27 mouse cellular contexts compared by ENCODE assay signal in genomic region chr3:150530966-150531365, GRCm38 (mm10).
A peak's percentile ranks its signal among the peaks of the same experiment; 100 is the strongest.
DNase-seq lines count a peak whose midpoint lies in the region; ATAC-seq and TF ChIP-seq lines count a peak whose summit lies in the region.
"Had no signal": no experiment of that assay in that cellular context is flagged by ENCODE, and none has a peak within 500 bp of the region (broad histone marks: within the 10 kb centered on the region; RNA-seq: fewer than 3 reads in every experiment).

No protein-coding gene starts in this region.

- no peak for TF ChIP-seq CTCF in forebrain, postnatal 0 days (IDR thresholded peaks at IDR 0.05; ENCODE audit: low read depth)

- no peak overlapping the region for H3K9ac ChIP-seq in forebrain, postnatal 0 days
- H3K9ac ChIP-seq in forebrain, embryonic 15.5 days (replicated peaks): no peak overlapping the region
- H3K9ac ChIP-seq in liver, embryonic 12.5 days: no peak overlapping the region
- H3K9ac ChIP-seq: embryonic facial prominence, embryonic 13.5 days; forebrain, embryonic 12.5 days; hindbrain, embryonic 12.5 days; hindbrain, embryonic 15.5 days had no signal

- H3K27ac ChIP-seq in forebrain, postnatal 0 days (ENCODE audit: low read depth, low read length): no peak overlapping the region
- H3K27ac ChIP-seq in forebrain, embryonic 15.5 days (replicated peaks): no peak overlapping the region
- H3K27ac ChIP-seq in liver, embryonic 12.5 days: no peak overlapping the region
- H3K27ac ChIP-seq: embryonic facial prominence, embryonic 10.5 days; embryonic facial prominence, embryonic 13.5 days; forebrain, embryonic 12.5 days; gastrocnemius, adult 2 months; hindbrain, embryonic 12.5 days; hindbrain, embryonic 15.5 days had no signal

- H3K4me2 ChIP-seq in forebrain, postnatal 0 days (ENCODE audit: low read depth): no peak overlapping the region
- H3K4me2 ChIP-seq in forebrain, embryonic 15.5 days (replicated peaks): no peak overlapping the region
- no peak overlapping the region for H3K4me2 ChIP-seq in liver, embryonic 12.5 days
- H3K4me2 ChIP-seq: embryonic facial prominence, embryonic 13.5 days; forebrain, embryonic 12.5 days; heart, embryonic 11.5 days; hindbrain, embryonic 12.5 days; hindbrain, embryonic 15.5 days had no signal

- no peaks in the 10 kb centered on the region for H3K27me3 ChIP-seq in forebrain, postnatal 0 days (ENCODE audit: insufficient read depth, low read length)
- no peaks in the 10 kb centered on the region for H3K27me3 ChIP-seq in forebrain, embryonic 15.5 days
- H3K27me3 ChIP-seq in liver, embryonic 12.5 days (replicated peaks): no peaks in the 10 kb centered on the region
- H3K27me3 ChIP-seq: embryonic facial prominence, embryonic 13.5 days; forebrain, embryonic 12.5 days; hindbrain, embryonic 12.5 days; hindbrain, embryonic 15.5 days; Patski had no signal

- H3K9me3 ChIP-seq in forebrain, postnatal 0 days (ENCODE audit: low read length): no peaks in the 10 kb centered on the region
- no peaks in the 10 kb centered on the region for H3K9me3 ChIP-seq in forebrain, embryonic 15.5 days
- H3K9me3 ChIP-seq in liver, embryonic 12.5 days (replicated peaks): no peaks in the 10 kb centered on the region
- H3K9me3 ChIP-seq: embryonic facial prominence, embryonic 10.5 days; embryonic facial prominence, embryonic 13.5 days; forebrain, embryonic 12.5 days; G1E; hindbrain, embryonic 12.5 days; hindbrain, embryonic 15.5 days had no signal

- H3K4me3 ChIP-seq in forebrain, postnatal 0 days (ENCODE audit: low read depth, low read length): no peak overlapping the region
- H3K4me3 ChIP-seq in forebrain, embryonic 15.5 days: no peak overlapping the region
- no peak overlapping the region for H3K4me3 ChIP-seq in liver, embryonic 12.5 days
- H3K4me3 ChIP-seq: embryonic facial prominence, embryonic 10.5 days; embryonic facial prominence, embryonic 13.5 days; erythroblast, embryonic 14.5 days; forebrain, embryonic 12.5 days; gastrocnemius, adult 2 months; hindbrain, embryonic 12.5 days; hindbrain, embryonic 15.5 days had no signal

- peak; percentile 5 for DNase-seq in forebrain, postnatal 0 days
- peak; percentile 1 to 21 for DNase-seq in frontal cortex, postnatal 36 days (ENCODE audit: low spot score in 2 of 2)
- DNase-seq in frontal cortex, postnatal 25 days (ENCODE audit: low spot score in 2 of 2): no peak
- peak; percentile 24 for DNase-seq in right cerebral cortex, adult 18-20 months
- DNase-seq in right cerebral cortex, postnatal 4 days: no peak
- DNase-seq: adrenal gland, postnatal 10 days; adrenal gland, postnatal 36 days; cerebellum, adult 11 months; cerebellum, adult 2 months; cerebellum, adult 9-11 months; cerebellum, postnatal 36 days; embryo, embryonic 11 days; gastrocnemius, adult 2 months; gastrocnemius, postnatal 14 days; heart, adult 11 months had no signal

- ATAC-seq in forebrain, postnatal 0 days: peak; percentile 73; the same call in 1 of the 2 replicates
- no peak for ATAC-seq in forebrain, embryonic 15.5 days (replicated peaks)
- ATAC-seq in liver, embryonic 12.5 days: no peak
- ATAC-seq: forebrain, embryonic 16.5 days; Patski had no signal

- H3K36me3 ChIP-seq in forebrain, postnatal 0 days (ENCODE audit: insufficient read depth): no peaks in the 10 kb centered on the region
- no peaks in the 10 kb centered on the region for H3K36me3 ChIP-seq in forebrain, embryonic 15.5 days
- H3K36me3 ChIP-seq in liver, embryonic 12.5 days: no peaks in the 10 kb centered on the region
- H3K36me3 ChIP-seq: embryonic facial prominence, embryonic 10.5 days; embryonic facial prominence, embryonic 13.5 days; forebrain, embryonic 12.5 days; G1E; hindbrain, embryonic 12.5 days; hindbrain, embryonic 15.5 days had no signal

- H3K4me1 ChIP-seq in forebrain, postnatal 0 days (ENCODE audit: insufficient read depth): no peaks in the 10 kb centered on the region
- H3K4me1 ChIP-seq in forebrain, embryonic 15.5 days: no peaks in the 10 kb centered on the region
- H3K4me1 ChIP-seq in liver, embryonic 12.5 days: no peaks in the 10 kb centered on the region
- H3K4me1 ChIP-seq: embryonic facial prominence, embryonic 10.5 days; embryonic facial prominence, embryonic 13.5 days; forebrain, embryonic 12.5 days; hindbrain, embryonic 12.5 days; hindbrain, embryonic 15.5 days had no signal

- WGBS in forebrain, postnatal 0 days: 75% methylated on average over 3 of the region's 3 CpGs
- 91% methylated on average over 3 of the region's 3 CpGs for WGBS in forebrain, embryonic 15.5 days
- WGBS in liver, embryonic 12.5 days (ENCODE audit: insufficient replicate concordance): 70% methylated on average over 3 of the region's 3 CpGs

Comparison
In these comparisons a context has a peak if more than half of its experiments do, and no peak if none do; other contexts are left out.
1. DNase-seq: peak in forebrain, postnatal 0 days (single experiment), frontal cortex, postnatal 36 days (2 of 2) and right cerebral cortex, adult 18-20 months (single experiment); none in frontal cortex, postnatal 25 days (0 of 2) and right cerebral cortex, postnatal 4 days (single experiment).